Mouse (Mus musculus): ENCODE data around the gene Lbx2. TPM values are rescaled to one million over a fixed set of nuclear protein-coding genes. Genes with fewer than 3 reads are reported as not detected.
A peak's percentile ranks its signal among the peaks of the same experiment; 100 is the strongest.

The Lbx2 gene
- polyA plus RNA-seq, 1 experiment, result 0.40 TPM

- H3K4me3 ChIP-seq (ENCODE audit: insufficient read depth, low read length), result no peak overlapping the region; the same call in 1 of the 2 replicates
- no peak overlapping the region for H3K27ac ChIP-seq (ENCODE audit: insufficient read depth, low read length)
- H3K4me1 ChIP-seq (ENCODE audit: control insufficient read depth, insufficient read depth, low read length), result no peaks in the 10 kb centered on the region
- TF ChIP-seq CTCF (IDR thresholded peaks at IDR 0.05; ENCODE audit: extremely low read depth, insufficient read depth, low read length), result no peak
These were observed 1.2 kb downstream of the Lbx2 start for GRCm38 (mm10) chr6:83087205-83087925.

DNA sequence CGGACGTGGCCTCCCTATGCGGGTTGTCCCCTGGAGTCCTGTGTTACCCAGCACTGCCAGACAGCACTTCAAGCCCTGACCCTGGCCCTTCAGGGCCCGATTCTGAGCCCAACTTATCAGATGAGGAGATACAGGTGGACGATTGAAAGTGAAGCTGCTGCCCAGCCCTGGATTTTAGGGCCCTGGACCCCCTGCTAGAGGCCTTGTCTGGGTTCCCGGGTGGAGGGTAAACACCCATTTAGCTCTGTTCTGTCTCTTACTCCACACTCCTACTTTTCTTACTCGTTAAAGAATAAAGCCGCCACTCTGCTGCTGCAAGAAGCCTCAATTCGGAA, 1.7 kb downstream of the Lbx2 start:
- Histone ChIP-seq H3K4me3 (ENCODE audit: insufficient read depth, low read length) (no peak overlapping the region), H3K4me1 (ENCODE audit: control insufficient read depth, insufficient read depth, low read length) (no peaks in the 10 kb centered on the region), H3K27ac (ENCODE audit: insufficient read depth, low read length) (no peak overlapping the region)
- no peak for TF ChIP-seq POLR2A (IDR thresholded peaks at IDR 0.05; ENCODE audit: extremely low read depth, insufficient read depth, low read length)
- TF ChIP-seq CTCF (IDR thresholded peaks at IDR 0.05; ENCODE audit: extremely low read depth, insufficient read depth, low read length), result no peak

- Histone ChIP-seq H3K4me3 (ENCODE audit: insufficient read depth, low read length) (no peak overlapping the region), H3K4me1 (ENCODE audit: control insufficient read depth, insufficient read depth, low read length) (no peaks in the 10 kb centered on the region), H3K27ac (ENCODE audit: insufficient read depth, low read length) (no peak overlapping the region)
- no peak for TF ChIP-seq POLR2A (IDR thresholded peaks at IDR 0.05; ENCODE audit: extremely low read depth, insufficient read depth, low read length)
- TF ChIP-seq CTCF (IDR thresholded peaks at IDR 0.05; ENCODE audit: extremely low read depth, insufficient read depth, low read length), result no peak
These were observed 6.4 kb downstream of the Lbx2 start for GRCm38 (mm10) chr6:83092416-83093127.

GRCm38 (mm10) chr6:83095968-83096367, 9.8 kb downstream of the Lbx2 start:
- Histone ChIP-seq H3K4me1 (ENCODE audit: control insufficient read depth, insufficient read depth, low read length) (no peaks in the 10 kb centered on the region), H3K27ac (ENCODE audit: insufficient read depth, low read length) (no peak overlapping the region), H3K4me3 (ENCODE audit: insufficient read depth, low read length) (no peak overlapping the region)
- TF ChIP-seq CTCF (IDR thresholded peaks at IDR 0.05; ENCODE audit: extremely low read depth, insufficient read depth, low read length), result no peak
- TF ChIP-seq POLR2A (IDR thresholded peaks at IDR 0.05; ENCODE audit: extremely low read depth, insufficient read depth, low read length), result no peak

DNA sequence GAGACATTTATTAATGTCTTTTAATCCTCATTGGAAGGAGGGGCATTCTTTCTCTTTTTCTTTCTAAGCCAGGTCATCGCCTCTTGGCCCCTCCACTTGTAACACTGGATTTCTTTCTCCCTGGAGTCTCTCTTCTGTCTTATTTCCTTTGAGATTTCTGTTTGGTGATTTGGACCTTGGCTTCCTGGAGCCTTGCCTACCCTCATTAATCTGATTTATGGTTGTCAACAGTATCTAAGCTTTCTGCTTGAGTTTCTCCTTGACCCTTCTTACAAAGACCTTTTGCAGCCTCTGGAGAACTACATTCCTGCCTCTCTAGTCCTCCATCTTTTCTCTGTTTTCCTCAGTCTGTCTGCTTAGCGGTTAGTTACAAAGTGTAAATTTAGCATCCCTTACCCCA, 12.2 kb downstream of the Lbx2 start:
- peaks cover 2% of the 10 kb centered on the region for H3K4me1 ChIP-seq (ENCODE audit: control insufficient read depth, insufficient read depth, low read length)
- H3K27ac ChIP-seq (ENCODE audit: insufficient read depth, low read length), result no peak overlapping the region
- TF ChIP-seq CTCF (IDR thresholded peaks at IDR 0.05; ENCODE audit: extremely low read depth, insufficient read depth, low read length) (no peak), POLR2A (IDR thresholded peaks at IDR 0.05; ENCODE audit: extremely low read depth, insufficient read depth, low read length) (no peak)
- no peak overlapping the region for H3K4me3 ChIP-seq (ENCODE audit: insufficient read depth, low read length)

DNA sequence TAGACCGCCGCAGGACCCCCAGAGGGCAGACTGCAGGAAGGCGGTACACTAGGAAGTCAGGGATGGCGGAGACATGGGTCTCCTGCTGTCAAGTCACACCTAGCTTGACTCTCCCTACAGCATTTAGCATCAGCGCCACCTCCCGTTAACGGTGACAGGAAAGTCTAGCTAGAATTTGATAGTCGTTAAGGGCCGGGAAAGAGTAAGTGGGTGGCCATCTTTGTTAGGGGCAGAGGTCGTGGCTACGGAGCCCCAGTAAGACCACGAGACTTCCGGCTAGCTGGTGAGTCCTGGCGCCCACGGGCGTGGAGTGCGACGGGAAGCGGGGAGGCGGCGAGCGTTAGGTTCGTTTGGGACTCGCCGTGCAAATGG, 15.1 kb downstream of the Lbx2 start, which contains the start of the genes Ccdc142 and Gm42688:
TSS of gene Ccdc142 (plus strand) at position 286 of the 372 bp plus-strand sequence.
TSS of gene Gm42688 (plus strand) at position 302 of the 372 bp plus-strand sequence.
- Histone ChIP-seq H3K4me1 (ENCODE audit: control insufficient read depth, insufficient read depth, low read length) (peaks cover 4% of the 10 kb centered on the region), H3K4me3 (ENCODE audit: insufficient read depth, low read length) (peak within 1 kb of the TSS; percentile 53), H3K27ac (ENCODE audit: insufficient read depth, low read length) (peak within 1 kb of the TSS; percentile 8)
- TF ChIP-seq POLR2A (IDR thresholded peaks at IDR 0.05; ENCODE audit: extremely low read depth, insufficient read depth, low read length), result no peak; the same call in 1 of the 2 replicates
- peak; percentile 54 for TF ChIP-seq CTCF (IDR thresholded peaks at IDR 0.05; ENCODE audit: extremely low read depth, insufficient read depth, low read length)

DNA sequence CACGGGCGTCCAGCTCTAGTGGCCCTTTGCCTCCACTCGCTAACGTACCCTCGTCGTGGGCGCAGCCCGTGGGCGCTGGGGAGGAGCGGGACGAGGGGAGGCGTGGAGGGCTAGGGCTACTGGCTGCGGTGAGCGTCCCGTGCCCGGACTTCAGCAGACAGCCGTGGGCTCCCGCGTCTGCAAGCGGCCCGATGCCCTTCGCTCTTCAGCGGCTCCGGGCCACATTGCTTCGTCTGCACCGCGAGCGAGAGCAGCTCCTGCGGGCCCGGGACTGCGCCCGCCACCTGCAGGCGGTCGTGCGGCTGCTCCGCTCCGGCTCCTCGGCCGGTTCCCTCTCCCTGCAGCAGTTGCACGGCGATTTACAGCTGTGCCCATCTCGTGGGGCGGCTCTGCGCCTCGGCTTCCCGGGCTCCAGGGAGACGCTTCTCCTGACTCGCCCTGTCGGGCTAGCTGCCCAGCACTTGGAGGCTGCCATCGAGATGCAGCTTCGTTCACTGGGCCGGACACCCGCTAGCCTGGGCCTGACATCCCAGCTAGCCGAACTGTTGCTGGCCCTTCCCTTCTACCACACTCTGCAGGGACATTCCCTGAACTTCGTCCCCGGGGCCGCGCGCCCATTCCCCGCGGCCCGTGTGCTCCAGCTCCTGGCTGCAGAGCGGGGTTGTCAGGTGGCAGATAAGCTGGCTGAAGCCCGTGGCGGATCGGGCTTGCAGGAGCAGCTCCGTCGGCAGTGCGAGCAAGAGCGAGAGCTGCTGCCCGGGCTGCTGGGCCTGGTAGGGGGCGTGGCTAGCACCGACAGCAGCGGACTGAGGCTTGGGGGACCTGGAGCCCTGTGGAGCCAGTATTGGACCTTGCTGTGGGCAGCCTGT, 15.8 kb downstream of the Lbx2 start:
- Histone ChIP-seq H3K4me3 (ENCODE audit: insufficient read depth, low read length) (peak overlapping the region; percentile 53), H3K27ac (ENCODE audit: insufficient read depth, low read length) (peak overlapping the region; percentile 8), H3K4me1 (ENCODE audit: control insufficient read depth, insufficient read depth, low read length) (peaks cover 4% of the 10 kb centered on the region)
- TF ChIP-seq CTCF (IDR thresholded peaks at IDR 0.05; ENCODE audit: extremely low read depth, insufficient read depth, low read length) (no peak), POLR2A (IDR thresholded peaks at IDR 0.05; ENCODE audit: extremely low read depth, insufficient read depth, low read length) (0 out of 2 replicates have a peak, but pooled peaks have one; percentile 19)

DNA sequence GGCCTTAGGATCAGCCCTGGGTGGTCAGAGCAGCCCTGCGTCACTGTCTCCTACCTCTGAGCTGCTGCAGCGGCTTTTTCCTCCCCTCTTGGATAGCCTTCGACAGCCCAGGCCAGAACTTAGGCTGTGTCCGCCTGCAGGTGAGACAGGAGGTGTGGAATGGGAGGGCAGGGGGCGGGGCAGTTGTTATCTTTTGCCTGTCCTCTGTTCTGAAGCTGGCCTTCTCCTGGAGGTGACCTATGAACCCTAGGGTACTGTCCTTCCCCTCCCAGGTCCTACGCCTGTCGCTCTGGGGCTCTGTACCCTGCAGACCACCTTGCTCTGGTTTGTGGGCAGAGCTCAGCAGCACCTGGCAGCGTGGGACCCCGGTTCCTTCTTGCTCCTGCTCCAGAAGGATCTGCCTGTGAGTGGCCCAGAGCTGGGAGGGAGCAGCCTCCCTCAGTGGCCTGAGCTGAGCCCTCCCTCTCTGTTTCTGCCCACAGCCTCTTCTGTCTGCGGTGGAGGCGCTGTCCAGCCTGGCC, 17.0 kb downstream of the Lbx2 start:
- Histone ChIP-seq H3K27ac (ENCODE audit: insufficient read depth, low read length) (no peak overlapping the region), H3K4me1 (ENCODE audit: control insufficient read depth, insufficient read depth, low read length) (peaks cover 6% of the 10 kb centered on the region), H3K4me3 (ENCODE audit: insufficient read depth, low read length) (peak overlapping the region; percentile 53)
- TF ChIP-seq POLR2A (IDR thresholded peaks at IDR 0.05; ENCODE audit: extremely low read depth, insufficient read depth, low read length) (no peak), CTCF (IDR thresholded peaks at IDR 0.05; ENCODE audit: extremely low read depth, insufficient read depth, low read length) (no peak)

DNA sequence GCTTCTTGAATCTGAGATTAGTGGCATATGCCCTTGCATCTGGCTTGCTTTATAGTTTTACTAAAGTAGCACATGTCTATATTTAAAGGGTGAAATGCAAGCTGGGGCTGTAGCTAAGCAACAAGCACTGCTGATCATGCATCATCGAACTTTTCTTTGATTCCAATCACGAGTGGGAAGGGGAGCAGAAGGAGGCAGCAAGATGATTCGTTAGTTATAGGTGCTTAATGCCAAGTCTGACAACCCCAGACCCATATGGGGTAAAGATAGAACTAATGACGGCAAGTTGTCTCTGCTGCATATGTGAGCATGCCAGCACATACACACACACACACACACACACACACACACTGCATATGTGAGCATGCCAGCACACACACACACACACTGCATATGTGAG, 18.0 kb downstream of the Lbx2 start:
- Histone ChIP-seq H3K27ac (ENCODE audit: insufficient read depth, low read length) (no peak overlapping the region), H3K4me1 (ENCODE audit: control insufficient read depth, insufficient read depth, low read length) (peaks cover 6% of the 10 kb centered on the region), H3K4me3 (ENCODE audit: insufficient read depth, low read length) (no peak overlapping the region)
- TF ChIP-seq POLR2A (IDR thresholded peaks at IDR 0.05; ENCODE audit: extremely low read depth, insufficient read depth, low read length) (no peak), CTCF (IDR thresholded peaks at IDR 0.05; ENCODE audit: extremely low read depth, insufficient read depth, low read length) (no peak)
